Mouse (Mus musculus) heart, adult 18-20 months (tissue): ENCODE data around the gene Oas1g. TPM values are rescaled to one million over a fixed set of nuclear protein-coding genes. Genes with fewer than 3 reads are reported as not detected.
"Not testable (repeated sequence)": the region's sequence is repeated elsewhere in the genome, so short reads cannot be mapped to it uniquely, and the experiment has no call there.

Experiments used
- DNase-seq, 2 experiments: peaks; one replicate each; pipeline ENCODE4 v3.0.0; 2021 to 2022; ENCODE audit warnings: mixed read lengths in 1 of 2
- long read RNA-seq, 2 experiments: library from polyadenylated mRNA; stranded (forward); transcript quantifications; one replicate each; pipeline ENCODE4 v2.0.0; 2021
- total RNA-seq, 2 experiments: library from RNA; stranded (reverse); gene quantifications; 2 replicates each; pipeline ENCODE4 v1.2.3; 2021

The Oas1g gene
- total RNA-seq = not detected
- long read RNA-seq, experiment 1 = 0 reads
- long read RNA-seq, experiment 2 = 0 reads

- peak in 1 of 2 experiments; percentile 15 for DNase-seq
Observed at GRCm38 (mm10) chr5:120887413-120887812, at the start of gene Oas1g. Oas1g (minus strand) TSS chr5:120887613.

- DNase-seq = no peak
Observed at GRCm38 (mm10) chr5:120933966-120934365, 46.6 kb upstream of the Oas1g start.

GRCm38 (mm10) chr5:120927036-120927435, 39.6 kb upstream of the Oas1g start:
- no peak for DNase-seq

- not testable (repeated sequence) for DNase-seq
Observed at GRCm38 (mm10) chr5:120926311-120926710, 38.9 kb upstream of the Oas1g start.

- not testable (repeated sequence) for DNase-seq
Observed at GRCm38 (mm10) chr5:120924520-120924919, 37.1 kb upstream of the Oas1g start.

GRCm38 (mm10) chr5:120923969-120924368, 36.6 kb upstream of the Oas1g start:
- no peak for DNase-seq

GRCm38 (mm10) chr5:120920296-120920695, 32.9 kb upstream of the Oas1g start:
- DNase-seq = no peak

GRCm38 (mm10) chr5:120919156-120919935, 31.9 kb upstream of the Oas1g start:
- DNase-seq = not testable (repeated sequence)

GRCm38 (mm10) chr5:120914204-120914603, 26.8 kb upstream of the Oas1g start, which contains the start of gene Oas1d:
Oas1d (plus strand) TSS chr5:120914536.
- not testable (repeated sequence) for DNase-seq

GRCm38 (mm10) chr5:120908196-120908920, 20.9 kb upstream of the Oas1g start:
- DNase-seq = no peak

GRCm38 (mm10) chr5:120906791-120907733, 19.6 kb upstream of the Oas1g start, which contains the start of gene Oas1a:
Oas1a (minus strand) TSS chr5:120907521.
- DNase-seq = peak in 1 of 2 experiments; percentile 32

- no peak for DNase-seq
Observed at GRCm38 (mm10) chr5:120902056-120902455, 14.6 kb upstream of the Oas1g start.

GRCm38 (mm10) chr5:120900666-120901065, 13.3 kb upstream of the Oas1g start:
- DNase-seq = no peak

GRCm38 (mm10) chr5:120898726-120899125, 11.3 kb upstream of the Oas1g start:
- no peak for DNase-seq

GRCm38 (mm10) chr5:120898307-120898706, 10.9 kb upstream of the Oas1g start:
- DNase-seq = no peak

GRCm38 (mm10) chr5:120895231-120895900, 8.0 kb upstream of the Oas1g start:
- no peak for DNase-seq

- DNase-seq = not testable (repeated sequence)
Observed at GRCm38 (mm10) chr5:120894692-120895091, 7.3 kb upstream of the Oas1g start.

GRCm38 (mm10) chr5:120893866-120894265, 6.5 kb upstream of the Oas1g start:
- DNase-seq = not testable (repeated sequence)

GRCm38 (mm10) chr5:120892243-120892660, 4.8 kb upstream of the Oas1g start:
- no peak for DNase-seq

- not testable (repeated sequence) for DNase-seq
Observed at GRCm38 (mm10) chr5:120891566-120892242, 4.3 kb upstream of the Oas1g start.

GRCm38 (mm10) chr5:120890991-120891390, 3.6 kb upstream of the Oas1g start:
- no peak for DNase-seq
